Mouse (Mus musculus): Measurements from ENCODE around the gene Insr. TPM values are rescaled to one million over a fixed set of nuclear protein-coding genes. Genes with fewer than 3 reads are reported as not detected.
"Not testable (repeated sequence)": the region's sequence is repeated elsewhere in the genome, so short reads cannot be mapped to it uniquely, and the experiment has no call there.

Insr gene
- polyA plus RNA-seq, 1 experiment = 24.0 TPM

GRCm38 (mm10) chr8:3211456-3211855 is 68.0 kb downstream of the Insr start:
- Histone ChIP-seq H3K4me3 (ENCODE audit: insufficient read depth, low read length) (no peak overlapping the region), H3K4me1 (ENCODE audit: control insufficient read depth, insufficient read depth, low read length) (peaks cover 10% of the 10 kb centered on the region), H3K27ac (ENCODE audit: insufficient read depth, low read depth, low read length) (no peak overlapping the region)
- TF ChIP-seq POLR2A (IDR thresholded peaks at IDR 0.05; ENCODE audit: borderline replicate concordance, low read depth, low read length) = no peak
- TF ChIP-seq CTCF (IDR thresholded peaks at IDR 0.05; ENCODE audit: low read depth, low read length) = no peak

- Histone ChIP-seq H3K27ac (ENCODE audit: insufficient read depth, low read depth, low read length) (no peak overlapping the region), H3K4me1 (ENCODE audit: control insufficient read depth, insufficient read depth, low read length) (no peaks in the 10 kb centered on the region; the same call in 1 of the 2 replicates), H3K4me3 (ENCODE audit: insufficient read depth, low read length) (no peak overlapping the region)
- TF ChIP-seq CTCF (IDR thresholded peaks at IDR 0.05; ENCODE audit: low read depth, low read length) = no peak
- TF ChIP-seq POLR2A (IDR thresholded peaks at IDR 0.05; ENCODE audit: borderline replicate concordance, low read depth, low read length) = no peak
These were observed 69.5 kb downstream of the Insr start for GRCm38 (mm10) chr8:3209960-3210359.

- Histone ChIP-seq H3K4me1 (ENCODE audit: control insufficient read depth, insufficient read depth, low read length) (no peaks in the 10 kb centered on the region), H3K27ac (ENCODE audit: insufficient read depth, low read depth, low read length) (no peak overlapping the region), H3K4me3 (ENCODE audit: insufficient read depth, low read length) (no peak overlapping the region)
- TF ChIP-seq POLR2A (IDR thresholded peaks at IDR 0.05; ENCODE audit: borderline replicate concordance, low read depth, low read length) = no peak
- TF ChIP-seq CTCF (IDR thresholded peaks at IDR 0.05; ENCODE audit: low read depth, low read length) = no peak
These were observed 70.1 kb downstream of the Insr start for GRCm38 (mm10) chr8:3209268-3209667.

- H3K27ac ChIP-seq (ENCODE audit: insufficient read depth, low read depth, low read length) = no peak overlapping the region
- TF ChIP-seq POLR2A (IDR thresholded peaks at IDR 0.05; ENCODE audit: borderline replicate concordance, low read depth, low read length) (no peak), CTCF (IDR thresholded peaks at IDR 0.05; ENCODE audit: low read depth, low read length) (no peak)
- H3K4me1 ChIP-seq (ENCODE audit: control insufficient read depth, insufficient read depth, low read length) = no peaks in the 10 kb centered on the region
- no peak overlapping the region for H3K4me3 ChIP-seq (ENCODE audit: insufficient read depth, low read length)
These were observed 70.7 kb downstream of the Insr start for GRCm38 (mm10) chr8:3208729-3209128.

GRCm38 (mm10) chr8:3204758-3205443 is 74.5 kb downstream of the Insr start:
- Histone ChIP-seq H3K4me1 (ENCODE audit: control insufficient read depth, insufficient read depth, low read length) (no peaks in the 10 kb centered on the region), H3K27ac (ENCODE audit: insufficient read depth, low read depth, low read length) (no peak overlapping the region), H3K4me3 (ENCODE audit: insufficient read depth, low read length) (no peak overlapping the region)
- TF ChIP-seq POLR2A (IDR thresholded peaks at IDR 0.05; ENCODE audit: borderline replicate concordance, low read depth, low read length) (no peak), CTCF (IDR thresholded peaks at IDR 0.05; ENCODE audit: low read depth, low read length) (no peak)

- no peak for TF ChIP-seq POLR2A (IDR thresholded peaks at IDR 0.05; ENCODE audit: borderline replicate concordance, low read depth, low read length)
- no peak for TF ChIP-seq CTCF (IDR thresholded peaks at IDR 0.05; ENCODE audit: low read depth, low read length)
- Histone ChIP-seq H3K4me3 (ENCODE audit: insufficient read depth, low read length) (no peak overlapping the region), H3K27ac (ENCODE audit: insufficient read depth, low read depth, low read length) (no peak overlapping the region), H3K4me1 (ENCODE audit: control insufficient read depth, insufficient read depth, low read length) (no peaks in the 10 kb centered on the region)
These were observed 76.6 kb downstream of the Insr start for GRCm38 (mm10) chr8:3202792-3203191.

GRCm38 (mm10) chr8:3194297-3194696 is 85.1 kb downstream of the Insr start:
- H3K27ac ChIP-seq (ENCODE audit: insufficient read depth, low read depth, low read length) = peak overlapping the region; percentile 14; the same call in 1 of the 2 replicates
- not testable (repeated sequence) for H3K4me3 ChIP-seq (ENCODE audit: insufficient read depth, low read length)

GRCm38 (mm10) chr8:3191006-3191405 is 88.4 kb downstream of the Insr start:
- Histone ChIP-seq H3K27ac (ENCODE audit: insufficient read depth, low read depth, low read length) (no peak overlapping the region), H3K4me3 (ENCODE audit: insufficient read depth, low read length) (no peak overlapping the region), H3K4me1 (ENCODE audit: control insufficient read depth, insufficient read depth, low read length) (peaks cover 10% of the 10 kb centered on the region)
- TF ChIP-seq POLR2A (IDR thresholded peaks at IDR 0.05; ENCODE audit: borderline replicate concordance, low read depth, low read length) (no peak), CTCF (IDR thresholded peaks at IDR 0.05; ENCODE audit: low read depth, low read length) (no peak)

More at GRCm38 (mm10) chr8:3194297-3194696, 85.1 kb downstream of the Insr start:
- not testable (repeated sequence) for H3K4me1 ChIP-seq (ENCODE audit: control insufficient read depth, insufficient read depth, low read length)

GRCm38 (mm10) chr8:3187456-3187855 is 92.0 kb downstream of the Insr start:
- no peak overlapping the region for H3K4me3 ChIP-seq (ENCODE audit: insufficient read depth, low read length)
- TF ChIP-seq POLR2A (IDR thresholded peaks at IDR 0.05; ENCODE audit: borderline replicate concordance, low read depth, low read length) (no peak), CTCF (IDR thresholded peaks at IDR 0.05; ENCODE audit: low read depth, low read length) (no peak)
- H3K27ac ChIP-seq (ENCODE audit: insufficient read depth, low read depth, low read length) = no peak overlapping the region
- peaks cover 10% of the 10 kb centered on the region for H3K4me1 ChIP-seq (ENCODE audit: control insufficient read depth, insufficient read depth, low read length)

- no peak for TF ChIP-seq CTCF (IDR thresholded peaks at IDR 0.05; ENCODE audit: low read depth, low read length)
- TF ChIP-seq POLR2A (IDR thresholded peaks at IDR 0.05; ENCODE audit: borderline replicate concordance, low read depth, low read length) = no peak
- no peaks in the 10 kb centered on the region for H3K4me1 ChIP-seq (ENCODE audit: control insufficient read depth, insufficient read depth, low read length)
- no peak overlapping the region for H3K4me3 ChIP-seq (ENCODE audit: insufficient read depth, low read length)
- H3K27ac ChIP-seq (ENCODE audit: insufficient read depth, low read depth, low read length) = no peak overlapping the region
These were observed 99.5 kb downstream of the Insr start for GRCm38 (mm10) chr8:3179930-3180329.
